Mouse (Mus musculus) inflammation-experienced regulatory T-cells, adult 6 months (primary cell): ENCODE data around the gene Olfr520. TPM values are rescaled to one million over a fixed set of nuclear protein-coding genes. Genes with fewer than 3 reads are reported as not detected.
A peak's percentile ranks its signal among the peaks of the same experiment; 100 is the strongest.
"Not testable (repeated sequence)": the region's sequence is repeated elsewhere in the genome, so short reads cannot be mapped to it uniquely, and the experiment has no call there.

ENCODE experiments used
- ATAC-seq: one replicate; pipeline ENCODE4 v1.8.0; 2017
- polyA plus RNA-seq, 3 experiments: library from polyadenylated mRNA; unstranded; fragments of 100-300 nt; shearing (Covaris generic); gene quantifications; one replicate each; pipeline ENCODE4 v1.2.1; 2017

The Olfr520 gene
- polyA plus RNA-seq, 3 experiments from 2014 or later, result not detected

- no peak for ATAC-seq
These were observed 17.6 kb upstream of the Olfr520 start for GRCm38 (mm10) chr7:99712431-99712830.

- ATAC-seq, result no peak
These were observed 13.5 kb upstream of the Olfr520 start for GRCm38 (mm10) chr7:99716536-99716935.

GRCm38 (mm10) chr7:99734612-99735011, 4.5 kb downstream of the Olfr520 start:
- no peak for ATAC-seq

GRCm38 (mm10) chr7:99735491-99735890, 5.4 kb downstream of the Olfr520 start:
- ATAC-seq, result not testable (repeated sequence)

- ATAC-seq, result no peak
These were observed 9.2 kb downstream of the Olfr520 start for GRCm38 (mm10) chr7:99739276-99739675.

- ATAC-seq, result no peak
These were observed 33.1 kb downstream of the Olfr520 start, which contains the start of gene Olfr521 for GRCm38 (mm10) chr7:99763207-99763606. Gene Olfr521 (plus strand): TSS chr7:99763507.

GRCm38 (mm10) chr7:99781385-99781784, 51.3 kb downstream of the Olfr520 start:
- ATAC-seq, result peak; percentile 81

GRCm38 (mm10) chr7:99781916-99782315, 51.8 kb downstream of the Olfr520 start:
- ATAC-seq, result no peak

- peak; percentile 54 for ATAC-seq
These were observed 53.3 kb downstream of the Olfr520 start for GRCm38 (mm10) chr7:99783421-99783820.

- no peak for ATAC-seq
These were observed 55.5 kb downstream of the Olfr520 start for GRCm38 (mm10) chr7:99785553-99785952.

Other genes starting within 250 kb of the Olfr520 start
- gene Rps3, start 246.5 kb upstream of the Olfr520 start, polyA plus RNA-seq, result 1,000 to 10,000 TPM; 2,539 to 3,992 (median 2,708) TPM
- 10 to 100 TPM in 2 of 3 experiments, 1 to 10 TPM in 1; 6.1 to 11.1 (median 10.6) TPM for gene Arrb1, start 194.8 kb upstream of the Olfr520 start, polyA plus RNA-seq
- gene Tpbgl, start 103.2 kb upstream of the Olfr520 start, polyA plus RNA-seq, result under 1 TPM in 1 of 3 experiments, not detected in 2; 0.72 TPM
- not detected for gene Slco2b1, start 18.9 kb upstream of the Olfr520 start, polyA plus RNA-seq
- not detected for gene Olfr521, start 33.2 kb downstream of the Olfr520 start, polyA plus RNA-seq
- 10 to 100 TPM; 27.1 to 30.3 (median 28.6) TPM for gene Neu3, start 98.1 kb downstream of the Olfr520 start, polyA plus RNA-seq
- gene Xrra1, start 128.8 kb downstream of the Olfr520 start, polyA plus RNA-seq, result not detected
- gene Spcs2, start 133.2 kb downstream of the Olfr520 start, polyA plus RNA-seq, result 100 to 1,000 TPM; 456 to 534 (median 479) TPM